ENCODE assay signal across 14 mouse cellular contexts in genomic region chr16:96910405-96911164, GRCm38 (mm10).
"Had no signal": no experiment of that assay in that cellular context is flagged by ENCODE, and none has a peak within 500 bp of the region (broad histone marks: within the 10 kb centered on the region; RNA-seq: fewer than 3 reads in every experiment).

No protein-coding gene starts in this region.

- DNase-seq: kidney, adult 18-20 months; kidney, postnatal 14 days; layer of hippocampus, postnatal 36 days; lung, adult 2 months; lung, postnatal 36 days; retina, postnatal 1 day; right cerebral cortex, postnatal 14 days; thymus, postnatal 36 days had no signal

- H3K4me1 ChIP-seq: neural tube, embryonic 12.5 days; stomach, embryonic 15.5 days had no signal

- H3K4me3 ChIP-seq: limb, embryonic 12.5 days; midbrain, embryonic 13.5 days; neural tube, embryonic 12.5 days; stomach, embryonic 15.5 days had no signal

- H3K9ac ChIP-seq: limb, embryonic 12.5 days; liver, embryonic 14.5 days; midbrain, embryonic 13.5 days; neural tube, embryonic 12.5 days; stomach, embryonic 15.5 days had no signal

- H3K27me3 ChIP-seq: limb, embryonic 12.5 days; midbrain, embryonic 13.5 days; neural tube, embryonic 12.5 days; stomach, embryonic 15.5 days had no signal

- H3K27ac ChIP-seq: limb, embryonic 12.5 days; liver, embryonic 14.5 days; midbrain, embryonic 13.5 days; neural tube, embryonic 12.5 days; stomach, embryonic 15.5 days had no signal

- ATAC-seq: lung, postnatal 0 days; midbrain, embryonic 13.5 days had no signal

- H3K36me3 ChIP-seq: limb, embryonic 12.5 days; midbrain, embryonic 13.5 days; neural tube, embryonic 12.5 days; stomach, embryonic 15.5 days had no signal

- H3K9me3 ChIP-seq: limb, embryonic 12.5 days; midbrain, embryonic 13.5 days; neural tube, embryonic 12.5 days; stomach, embryonic 15.5 days had no signal

- H3K4me2 ChIP-seq: limb, embryonic 12.5 days; midbrain, embryonic 13.5 days; neural tube, embryonic 12.5 days; stomach, embryonic 15.5 days had no signal
